Mouse (Mus musculus) embryonic fibroblast, embryonic 13.5 days (primary cell): ENCODE results near the gene Gpx1.

ENCODE experiments used
- CTCF ChIP-seq: IDR thresholded peaks from 2 replicates; pipeline ENCODE4 v1.5.1; 2011; ENCODE audit warnings: mild to moderate bottlenecking, control low read depth, low read length, moderate library complexity, borderline replicate concordance; ENCODE audit not compliant: insufficient read depth
- POLR2A ChIP-seq: IDR thresholded peaks from 2 replicates; pipeline ENCODE4 v1.6.1; 2011; ENCODE audit warnings: low read depth, mild to moderate bottlenecking, control low read depth, low read length, moderate library complexity

DNA sequence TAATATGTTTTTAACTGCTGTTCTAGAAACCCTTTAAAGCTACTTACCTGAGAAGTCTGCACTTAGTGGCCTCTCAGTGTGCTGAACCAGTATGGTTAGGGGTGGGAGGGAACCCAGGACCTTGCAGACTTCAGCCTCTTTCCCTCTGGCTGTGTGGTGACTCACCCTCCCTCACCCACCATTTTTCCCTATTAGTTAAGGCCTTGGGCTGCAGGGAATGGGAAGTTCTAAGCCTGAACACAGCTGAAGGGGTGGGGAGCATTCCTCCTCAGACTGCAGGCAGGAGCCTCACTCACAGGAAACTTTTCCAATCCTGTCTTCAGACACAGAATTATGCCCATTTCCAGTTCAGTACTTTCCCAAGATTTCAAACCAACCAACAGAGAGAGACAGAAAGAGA, 3.1 kb downstream of the Gpx1 start:
- peak; percentile 30; the same call in 1 of the 2 replicates for TF ChIP-seq POLR2A
- TF ChIP-seq CTCF, result no peak
